Mouse (Mus musculus) left cerebral cortex, adult 18-20 months (tissue): ENCODE measurements around the gene Col20a1. TPM values are rescaled to one million over a fixed set of nuclear protein-coding genes. Genes with fewer than 3 reads are reported as not detected.
A peak's percentile ranks its signal among the peaks of the same experiment; 100 is the strongest.

Experiments used
- DNase-seq, 2 experiments: peaks; one replicate each; pipeline ENCODE4 v3.0.0; 2021 to 2022; ENCODE audit warnings: low spot score in 2 of 2, mixed read lengths in 1 of 2
- total RNA-seq, 2 experiments: library from RNA; stranded (reverse); gene quantifications; 2 replicates each; pipeline ENCODE4 v1.2.3; 2021

Col20a1 gene
- total RNA-seq, 2 experiments from 2014 or later, result 0.82 to 1.1 TPM

DNA sequence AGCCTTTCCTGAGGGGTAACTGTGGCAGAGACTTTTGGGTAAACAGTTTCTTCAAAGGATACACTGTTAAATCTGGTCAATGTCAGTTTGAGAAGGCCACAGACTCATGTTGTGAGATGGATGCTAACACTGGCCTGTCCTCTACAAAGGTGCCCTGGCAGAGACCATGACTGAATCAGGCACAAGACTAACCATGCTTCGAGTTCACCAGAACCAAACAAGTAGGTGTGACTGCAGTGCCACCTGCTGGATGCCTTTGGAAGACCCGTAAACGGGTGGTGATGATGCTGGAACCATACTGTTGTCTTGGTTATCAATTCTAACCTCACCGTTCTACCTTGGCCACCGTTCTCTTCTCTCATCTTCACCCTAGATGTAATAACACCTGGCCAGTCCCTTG is 73.8 kb downstream of the Col20a1 start:
- peak; percentile 78 to 88 for DNase-seq

GRCm38 (mm10) chr2:181065827-181066226 is 79.5 kb downstream of the Col20a1 start:
- no peak for DNase-seq

Other genes with a start within 250 kb of the Col20a1 start
- gene Bhlhe23, start 209.6 kb upstream of the Col20a1 start, total RNA-seq, result under 1 TPM in 1 of 2 experiments, not detected in 1; 0.14 TPM
- 10 to 100 TPM; 59.0 to 59.7 TPM for gene Ythdf1, start 65.6 kb upstream of the Col20a1 start, total RNA-seq
- not detected for gene Birc7, start 57.5 kb upstream of the Col20a1 start, total RNA-seq
- gene Nkain4, start 31.8 kb upstream of the Col20a1 start, total RNA-seq, result 10 to 100 TPM; 43.2 to 44.2 TPM
- gene Arfgap1, start 19.3 kb upstream of the Col20a1 start, total RNA-seq, result 100 to 1,000 TPM; 141 to 151 TPM
- gene Chrna4, start 57.0 kb downstream of the Col20a1 start, total RNA-seq, result 10 to 100 TPM; 36.5 to 41.2 TPM
- 100 to 1,000 TPM; 264 to 274 TPM for gene Kcnq2, start 148.8 kb downstream of the Col20a1 start, total RNA-seq
- gene Eef1a2, start 170.5 kb downstream of the Col20a1 start, total RNA-seq, result 1,000 to 10,000 TPM; 1,361 to 1,429 TPM
- gene Ppdpf, start 200.7 kb downstream of the Col20a1 start, total RNA-seq, result 10 to 100 TPM; 74.7 to 76.8 TPM
- gene Ptk6, start 216.3 kb downstream of the Col20a1 start, total RNA-seq, result not detected
- gene Srms, start 226.7 kb downstream of the Col20a1 start, total RNA-seq, result under 1 TPM; 0.33 to 0.46 TPM
- gene Fndc11, start 233.5 kb downstream of the Col20a1 start, total RNA-seq, result not detected